17 mouse cellular contexts compared by ENCODE assay signal in the genomic region with DNA sequence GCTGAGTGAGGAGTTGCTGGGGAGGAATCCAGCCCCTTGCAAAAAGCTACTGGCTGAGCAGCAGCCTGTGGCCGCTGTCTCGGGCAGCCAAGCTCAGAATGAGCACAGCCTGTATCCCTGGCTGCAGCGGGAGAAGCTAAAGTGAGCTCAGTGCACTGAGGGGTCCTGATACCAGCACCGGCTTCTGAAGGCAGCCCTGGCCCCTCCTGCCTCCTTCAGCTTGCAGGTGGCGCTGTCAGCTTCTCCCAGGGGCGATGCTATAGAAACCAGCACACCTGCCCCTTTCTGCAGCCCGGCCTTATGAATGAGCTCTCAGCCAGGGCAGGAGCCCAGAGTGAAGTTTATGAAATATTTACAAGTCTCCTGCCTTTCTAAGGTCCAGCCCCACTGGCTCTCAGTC. TPM values are rescaled to one million over a fixed set of nuclear protein-coding genes. Genes with fewer than 3 reads are reported as not detected.
DNase-seq lines count a peak whose midpoint lies in the region; ATAC-seq and TF ChIP-seq lines count a peak whose summit lies in the region.
"Had no signal": no experiment of that assay in that cellular context is flagged by ENCODE, and none has a peak within 500 bp of the region (broad histone marks: within the 10 kb centered on the region; RNA-seq: fewer than 3 reads in every experiment).

A gene (minus strand): TSS at position 125 of the 400 bp plus-strand sequence.

- no peaks in the 10 kb centered on the region for H3K4me1 ChIP-seq in heart, embryonic 12.5 days (replicated peaks)
- H3K4me1 ChIP-seq in lung, embryonic 16.5 days (replicated peaks; ENCODE audit: control insufficient read depth, insufficient read depth, low read length): no peaks in the 10 kb centered on the region
- no peaks in the 10 kb centered on the region for H3K4me1 ChIP-seq in lung, adult 2 months (ENCODE audit: control insufficient read depth, insufficient read depth, low read length)

- TF ChIP-seq POLR2A in lung, adult 2 months (IDR thresholded peaks at IDR 0.05; ENCODE audit: borderline replicate concordance, extremely low read depth, low read depth, low read length): no peak

- no peak for TF ChIP-seq CTCF in lung, adult 2 months (IDR thresholded peaks at IDR 0.05; ENCODE audit: insufficient read depth, low read length)

- H3K9me3 ChIP-seq in heart, embryonic 12.5 days (replicated peaks): no peaks in the 10 kb centered on the region
- H3K9me3 ChIP-seq in lung, embryonic 16.5 days (ENCODE audit: control insufficient read depth, low read length): no peaks in the 10 kb centered on the region

- no peak for DNase-seq in heart, postnatal 25 days (ENCODE audit: low spot score)
- DNase-seq in lung, adult 2 months: no peak
- DNase-seq in retina, embryonic 14.5 days (ENCODE audit: low spot score): peak; percentile 22
- DNase-seq in yolk sac, embryonic 10.5 days (ENCODE audit: low spot score): no peak
- no peak for DNase-seq in right cerebral cortex, adult 18-20 months
- no peak for DNase-seq in urinary bladder, postnatal 25 days (ENCODE audit: low spot score)
- DNase-seq: B cell, adult 2 months; cerebellum, adult 18-20 months; heart, adult 11 months; kidney, postnatal 14 days; layer of hippocampus, postnatal 36 days; liver; lung, postnatal 14 days had no signal

- H3K9ac ChIP-seq in heart, embryonic 12.5 days: 0 out of 2 replicates have a peak within 1 kb of the TSS, but pooled peaks have one; percentile 7
- 0 out of 2 replicates have a peak within 1 kb of the TSS, but pooled peaks have one; percentile 11 for H3K9ac ChIP-seq in lung, embryonic 16.5 days (ENCODE audit: low read length)

- no peak for ATAC-seq in heart, embryonic 12.5 days (ENCODE audit: insufficient number of reproducible peaks, low FRiP score)
- no peak for ATAC-seq in lung, embryonic 16.5 days (ENCODE audit: low read depth)

- no peaks in the 10 kb centered on the region for H3K36me3 ChIP-seq in heart, embryonic 12.5 days
- H3K36me3 ChIP-seq in lung, embryonic 16.5 days (ENCODE audit: control insufficient read depth, insufficient read depth, low read length): no peaks in the 10 kb centered on the region

- intact Hi-C loops in heart, postnatal 25 days (cut with DNase I): no loop called here

- H3K4me2 ChIP-seq in heart, embryonic 12.5 days: peak within 1 kb of the TSS; percentile 16
- H3K4me2 ChIP-seq in lung, embryonic 16.5 days (ENCODE audit: low read depth, low read length): no peak within 1 kb of the TSS

- H3K27ac ChIP-seq in heart, embryonic 12.5 days (ENCODE audit: poor library complexity, severe bottlenecking): no peak within 1 kb of the TSS
- H3K27ac ChIP-seq in lung, embryonic 16.5 days (ENCODE audit: low read length): no peak within 1 kb of the TSS

- WGBS in heart, embryonic 12.5 days: 29% methylated on average over 7 of the region's 7 CpGs
- WGBS in lung, embryonic 16.5 days: 22% methylated on average over 7 of the region's 7 CpGs
- 39% methylated on average over 7 of the region's 7 CpGs for WGBS in lung, adult 2 months

- no peak within 1 kb of the TSS for H3K4me3 ChIP-seq in heart, embryonic 12.5 days
- H3K4me3 ChIP-seq in lung, embryonic 16.5 days (ENCODE audit: low read length): no peak within 1 kb of the TSS
- H3K4me3 ChIP-seq in lung, adult 2 months (replicated peaks; ENCODE audit: extremely low read depth, low read depth, low read length): no peak within 1 kb of the TSS
- H3K4me3 ChIP-seq: erythroblast, embryonic 14.5 days had no signal

- peaks cover 12% of the 10 kb centered on the region; the same call in 1 of the 2 replicates for H3K27me3 ChIP-seq in heart, embryonic 12.5 days (replicated peaks)
- no peaks in the 10 kb centered on the region for H3K27me3 ChIP-seq in lung, embryonic 16.5 days (ENCODE audit: control insufficient read depth, insufficient read depth, low read depth, low read length)

RNA-seq across cellular contexts. Expression of the gene that starts here (rescaled TPM):
- polyA plus RNA-seq in heart, embryonic 12.5 days (2016; fragmentation: Nextera tagmentation; extraction: Ambion mirVana): 0.09 and 0.13 TPM in 2 replicates
- total RNA-seq in heart, postnatal 25 days (2021): not detected
- 0.11 and 0.14 TPM in 2 replicates for polyA plus RNA-seq in lung, embryonic 16.5 days (2015; fragmentation: Nextera tagmentation; extraction: Ambion mirVana)
- not detected in 2 replicates for polyA plus RNA-seq in lung, adult 2 months (2012; rRNA removed)
- total RNA-seq: ES-E14 had no signal
- polyA plus RNA-seq: erythroblast, embryonic 14.5 days had no signal
